Mouse (Mus musculus): Measurements from ENCODE around the gene Actl7b. TPM values are rescaled to one million over a fixed set of nuclear protein-coding genes. Genes with fewer than 3 reads are reported as not detected.

Gene Actl7b
- total RNA-seq, 4 experiments from 2014 or later: 0.39 to 0.43 TPM; not detected in 2

DNA sequence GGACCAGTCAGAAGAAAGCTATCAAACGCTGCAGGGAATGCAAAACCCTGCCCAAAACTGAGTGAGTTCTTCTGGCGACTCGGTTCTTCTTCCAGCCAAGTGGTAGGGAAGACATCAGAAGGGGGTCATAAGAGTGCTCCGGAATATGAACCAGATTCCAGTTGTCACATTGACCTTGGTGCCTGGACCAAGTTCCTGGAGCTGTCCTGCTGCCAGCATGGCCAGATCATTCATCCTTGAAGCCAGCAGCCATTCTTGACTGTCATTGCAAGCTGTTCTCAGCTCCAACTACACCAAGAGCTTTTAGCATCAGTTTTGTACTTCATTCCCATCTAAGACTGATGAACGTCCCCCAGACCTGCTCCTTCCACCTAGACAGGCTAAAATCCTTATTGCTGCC, 24.4 kb downstream of the Actl7b start:
- no peak for DNase-seq (ENCODE audit: low spot score in 2 of 2)

DNA sequence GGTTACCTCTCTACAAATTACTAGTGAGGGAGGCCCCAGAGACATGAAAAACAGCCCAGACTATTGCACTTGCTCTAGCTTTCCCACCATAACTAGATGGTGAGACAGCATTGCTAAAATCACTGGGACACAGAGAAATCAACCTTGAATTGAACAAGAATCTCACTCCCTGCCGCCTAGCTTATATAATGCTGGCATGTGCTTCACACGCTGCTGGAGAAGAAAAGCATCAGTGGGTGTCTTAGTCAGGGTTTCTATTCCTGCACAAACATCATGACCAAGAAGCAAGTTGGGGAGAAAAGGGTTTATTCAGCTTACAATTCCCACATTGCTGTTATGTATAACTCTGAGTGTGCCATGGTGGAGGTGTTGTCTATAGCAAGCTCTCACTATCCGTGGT, 28.1 kb downstream of the Actl7b start:
- DNase-seq (ENCODE audit: low spot score in 2 of 2): no peak

DNA sequence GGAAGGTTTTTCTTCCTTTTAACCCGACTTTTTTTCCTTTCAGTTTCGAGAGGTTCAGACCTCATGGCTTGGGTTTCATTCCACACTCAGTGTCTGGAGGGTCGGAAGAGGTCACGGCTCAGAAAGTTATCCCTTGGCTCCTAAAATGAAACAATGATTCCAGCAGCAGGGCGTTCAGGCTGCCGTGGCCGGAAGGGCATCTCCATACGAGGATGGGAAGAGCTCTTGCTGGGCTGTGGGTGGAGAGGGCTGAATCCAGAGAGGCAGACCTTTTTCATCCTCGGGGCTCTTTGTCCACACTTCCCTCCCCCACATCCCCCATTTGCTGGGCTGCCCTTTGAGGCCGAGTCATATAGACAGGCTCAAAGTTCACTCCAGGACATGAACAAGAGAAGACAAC, 39.0 kb downstream of the Actl7b start:
- DNase-seq (ENCODE audit: low spot score in 2 of 2): no peak

DNA sequence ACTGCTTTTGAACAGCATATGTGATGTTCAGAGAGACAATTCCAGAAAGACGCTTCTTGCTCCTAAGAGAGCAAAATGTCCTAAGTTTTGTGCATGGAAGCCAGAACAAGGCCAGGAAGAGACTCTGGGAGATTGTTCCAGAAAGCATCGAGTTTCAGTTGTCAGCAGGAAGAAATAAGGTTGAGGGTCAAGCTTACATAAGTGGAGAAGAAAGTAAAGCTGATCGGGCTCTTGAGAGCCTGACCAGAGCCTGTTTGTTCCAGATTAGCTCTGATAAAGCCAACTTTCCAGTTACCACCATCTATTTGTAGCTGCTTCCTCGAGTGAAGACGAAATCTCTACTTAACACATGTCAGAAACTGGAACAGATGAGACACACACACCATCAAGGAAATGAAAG, 42.6 kb downstream of the Actl7b start:
- no peak for DNase-seq (ENCODE audit: low spot score in 2 of 2)

DNA sequence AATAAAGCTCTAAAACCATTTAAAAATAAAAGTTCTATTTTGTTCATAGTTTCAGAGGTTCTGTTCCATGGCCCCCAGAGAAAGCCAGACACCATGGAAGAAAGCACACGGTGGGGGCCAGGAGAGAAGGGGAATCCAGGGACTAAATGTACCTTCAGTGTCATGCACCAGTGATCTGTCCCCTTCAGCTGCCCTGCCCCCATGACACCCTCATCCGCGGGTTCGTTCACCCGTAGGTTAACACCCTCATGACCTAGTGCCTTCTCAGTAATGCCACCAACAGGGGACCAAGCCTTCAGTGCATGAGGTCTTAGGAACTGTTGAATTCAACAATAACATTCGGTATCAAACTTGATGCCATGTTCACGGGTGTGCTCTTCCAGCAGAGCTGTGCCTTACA, 44.8 kb downstream of the Actl7b start:
- no peak for DNase-seq (ENCODE audit: low spot score in 2 of 2)

Other genes starting within 250 kb of the Actl7b start
- not detected for gene Gm26657, start 1.4 kb downstream of the Actl7b start, total RNA-seq (2022)
- not detected for gene Actl7a, start 2.0 kb upstream of the Actl7b start, total RNA-seq (2022)
- gene Elp1, start 60.9 kb upstream of the Actl7b start, total RNA-seq (2022): 10 to 100 TPM; 57.1 to 81.6 (median 66.7) TPM
- 10 to 100 TPM; 12.6 to 20.5 (median 17.6) TPM for gene Fam206a, start 60.9 kb upstream of the Actl7b start, total RNA-seq (2022)
- gene Ctnnal1, start 123.7 kb upstream of the Actl7b start, total RNA-seq (2022): 10 to 100 TPM; 13.8 to 20.9 (median 16.8) TPM
- 10 to 100 TPM; 30.9 to 42.1 (median 33.8) TPM for gene Tmem245, start 206.0 kb upstream of the Actl7b start, total RNA-seq (2022)
- gene Frrs1l, start 248.9 kb upstream of the Actl7b start, total RNA-seq (2022): 100 to 1,000 TPM; 179 to 224 (median 205) TPM

All from layer of hippocampus, adult 8-10 months (tissue).